Mouse (Mus musculus): ENCODE measurements at regions not wholly inside any gene's neighbourhood (a gene's known extent, or its start where the extent isn't known, plus 50 kb on each side); places are given as distances from the start of the nearest gene placed in this dataset.

GRCm38 (mm10) chr6:94830801-94831200, 130.8 kb upstream of the Lrig1 start:
- no peaks in the 10 kb centered on the region for H3K9me3 ChIP-seq (replicated peaks; ENCODE audit: control insufficient read depth, low read length, poor library complexity, severe bottlenecking)
- H3K4me2 ChIP-seq (ENCODE audit: low read length) = no peak overlapping the region
- 88% methylated on average over 8 of the region's 8 CpGs for WGBS
- H3K4me3 ChIP-seq (ENCODE audit: low read depth, low read length) = no peak overlapping the region
- no peaks in the 10 kb centered on the region for H3K4me1 ChIP-seq (ENCODE audit: control insufficient read depth, insufficient read depth, low read length)
- H3K36me3 ChIP-seq (ENCODE audit: control insufficient read depth, insufficient read depth, low read length) = no peaks in the 10 kb centered on the region
- H3K9ac ChIP-seq (ENCODE audit: low read depth, low read length) = no peak overlapping the region
- no peak overlapping the region for H3K27ac ChIP-seq (ENCODE audit: low read length)
- H3K27me3 ChIP-seq (ENCODE audit: control insufficient read depth, insufficient read depth, low read depth, low read length) = no peaks in the 10 kb centered on the region
- no peak for ATAC-seq

GRCm38 (mm10) chr6:94829246-94829645, 129.3 kb upstream of the Lrig1 start:
- no peak overlapping the region for H3K4me2 ChIP-seq (ENCODE audit: low read length)
- no peak overlapping the region for H3K27ac ChIP-seq (ENCODE audit: low read length)
- H3K36me3 ChIP-seq (ENCODE audit: control insufficient read depth, insufficient read depth, low read length) = no peaks in the 10 kb centered on the region
- no peaks in the 10 kb centered on the region for H3K27me3 ChIP-seq (ENCODE audit: control insufficient read depth, insufficient read depth, low read depth, low read length)
- ATAC-seq = no peak
- no peaks in the 10 kb centered on the region for H3K4me1 ChIP-seq (ENCODE audit: control insufficient read depth, insufficient read depth, low read length)
- no peak overlapping the region for H3K4me3 ChIP-seq (ENCODE audit: low read depth, low read length)
- no peaks in the 10 kb centered on the region for H3K9me3 ChIP-seq (replicated peaks; ENCODE audit: control insufficient read depth, low read length, poor library complexity, severe bottlenecking)
- H3K9ac ChIP-seq (ENCODE audit: low read depth, low read length) = no peak overlapping the region
- WGBS = 91% methylated on average over 5 of the region's 5 CpGs

GRCm38 (mm10) chr6:94826656-94827055, 126.7 kb upstream of the Lrig1 start:
- Histone ChIP-seq H3K9me3 (replicated peaks; ENCODE audit: control insufficient read depth, low read length, poor library complexity, severe bottlenecking) (no peaks in the 10 kb centered on the region), H3K27ac (ENCODE audit: low read length) (no peak overlapping the region), H3K4me3 (ENCODE audit: low read depth, low read length) (no peak overlapping the region), H3K9ac (ENCODE audit: low read depth, low read length) (no peak overlapping the region), H3K4me2 (ENCODE audit: low read length) (no peak overlapping the region), H3K4me1 (ENCODE audit: control insufficient read depth, insufficient read depth, low read length) (no peaks in the 10 kb centered on the region), H3K27me3 (ENCODE audit: control insufficient read depth, insufficient read depth, low read depth, low read length) (no peaks in the 10 kb centered on the region), H3K36me3 (ENCODE audit: control insufficient read depth, insufficient read depth, low read length) (no peaks in the 10 kb centered on the region)
- 77% methylated on average over 2 of the region's 2 CpGs for WGBS
- ATAC-seq = no peak

- Histone ChIP-seq H3K4me1 (ENCODE audit: control insufficient read depth, insufficient read depth, low read length) (no peaks in the 10 kb centered on the region), H3K27me3 (ENCODE audit: control insufficient read depth, insufficient read depth, low read depth, low read length) (no peaks in the 10 kb centered on the region), H3K4me3 (ENCODE audit: low read depth, low read length) (no peak overlapping the region), H3K9ac (ENCODE audit: low read depth, low read length) (no peak overlapping the region), H3K9me3 (replicated peaks; ENCODE audit: control insufficient read depth, low read length, poor library complexity, severe bottlenecking) (no peaks in the 10 kb centered on the region), H3K27ac (ENCODE audit: low read length) (no peak overlapping the region), H3K36me3 (ENCODE audit: control insufficient read depth, insufficient read depth, low read length) (no peaks in the 10 kb centered on the region), H3K4me2 (ENCODE audit: low read length) (no peak overlapping the region)
- ATAC-seq = no peak
- 68% methylated on average over 6 of the region's 6 CpGs for WGBS
These were observed 118.3 kb upstream of the Lrig1 start for GRCm38 (mm10) chr6:94818220-94818619.

- no peaks in the 10 kb centered on the region for H3K36me3 ChIP-seq (ENCODE audit: control insufficient read depth, insufficient read depth, low read length)
- peaks cover 3% of the 10 kb centered on the region; the same call in 1 of the 2 replicates for H3K4me1 ChIP-seq (ENCODE audit: control insufficient read depth, insufficient read depth, low read length)
- no peaks in the 10 kb centered on the region for H3K9me3 ChIP-seq (replicated peaks; ENCODE audit: control insufficient read depth, low read length, poor library complexity, severe bottlenecking)
- no peak overlapping the region for H3K9ac ChIP-seq (ENCODE audit: low read depth, low read length)
- no peak overlapping the region for H3K4me3 ChIP-seq (ENCODE audit: low read depth, low read length)
- WGBS = 72% methylated on average over 5 of the region's 5 CpGs
- no peak for ATAC-seq
- no peak overlapping the region for H3K4me2 ChIP-seq (ENCODE audit: low read length)
- no peak overlapping the region for H3K27ac ChIP-seq (ENCODE audit: low read length)
- H3K27me3 ChIP-seq (ENCODE audit: control insufficient read depth, insufficient read depth, low read depth, low read length) = no peaks in the 10 kb centered on the region
These were observed 116.2 kb upstream of the Lrig1 start for GRCm38 (mm10) chr6:94816161-94816560.

GRCm38 (mm10) chr6:94814711-94815110, 114.8 kb upstream of the Lrig1 start:
- no peak for ATAC-seq
- Histone ChIP-seq H3K27me3 (ENCODE audit: control insufficient read depth, insufficient read depth, low read depth, low read length) (no peaks in the 10 kb centered on the region), H3K27ac (ENCODE audit: low read length) (no peak overlapping the region), H3K4me1 (ENCODE audit: control insufficient read depth, insufficient read depth, low read length) (peaks cover 3% of the 10 kb centered on the region; the same call in 1 of the 2 replicates), H3K36me3 (ENCODE audit: control insufficient read depth, insufficient read depth, low read length) (no peaks in the 10 kb centered on the region), H3K4me3 (ENCODE audit: low read depth, low read length) (no peak overlapping the region), H3K9me3 (replicated peaks; ENCODE audit: control insufficient read depth, low read length, poor library complexity, severe bottlenecking) (no peaks in the 10 kb centered on the region), H3K4me2 (ENCODE audit: low read length) (no peak overlapping the region), H3K9ac (ENCODE audit: low read depth, low read length) (no peak overlapping the region)
- WGBS = 58% methylated on average over 3 of the region's 3 CpGs

GRCm38 (mm10) chr6:94813481-94814148, 113.7 kb upstream of the Lrig1 start:
- ATAC-seq = no peak
- Histone ChIP-seq H3K27me3 (ENCODE audit: control insufficient read depth, insufficient read depth, low read depth, low read length) (no peaks in the 10 kb centered on the region), H3K4me2 (ENCODE audit: low read length) (no peak overlapping the region), H3K4me3 (ENCODE audit: low read depth, low read length) (no peak overlapping the region), H3K36me3 (ENCODE audit: control insufficient read depth, insufficient read depth, low read length) (no peaks in the 10 kb centered on the region), H3K4me1 (ENCODE audit: control insufficient read depth, insufficient read depth, low read length) (peaks cover 3% of the 10 kb centered on the region; the same call in 1 of the 2 replicates), H3K9me3 (replicated peaks; ENCODE audit: control insufficient read depth, low read length, poor library complexity, severe bottlenecking) (no peaks in the 10 kb centered on the region), H3K9ac (ENCODE audit: low read depth, low read length) (no peak overlapping the region), H3K27ac (ENCODE audit: low read length) (no peak overlapping the region)
- 36% methylated on average over 7 of the region's 7 CpGs for WGBS

GRCm38 (mm10) chr6:94811846-94812245, 111.9 kb upstream of the Lrig1 start:
- no peak overlapping the region for H3K27ac ChIP-seq (ENCODE audit: low read length)
- no peaks in the 10 kb centered on the region for H3K36me3 ChIP-seq (ENCODE audit: control insufficient read depth, insufficient read depth, low read length)
- 0 out of 2 replicates have a peak, but pooled peaks have one; percentile 21 for ATAC-seq
- 11% methylated on average over 4 of the region's 4 CpGs for WGBS
- no peak overlapping the region for H3K9ac ChIP-seq (ENCODE audit: low read depth, low read length)
- no peaks in the 10 kb centered on the region for H3K9me3 ChIP-seq (replicated peaks; ENCODE audit: control insufficient read depth, low read length, poor library complexity, severe bottlenecking)
- H3K27me3 ChIP-seq (ENCODE audit: control insufficient read depth, insufficient read depth, low read depth, low read length) = no peaks in the 10 kb centered on the region
- peaks cover 3% of the 10 kb centered on the region; the same call in 1 of the 2 replicates for H3K4me1 ChIP-seq (ENCODE audit: control insufficient read depth, insufficient read depth, low read length)
- no peak overlapping the region for H3K4me2 ChIP-seq (ENCODE audit: low read length)
- H3K4me3 ChIP-seq (ENCODE audit: low read depth, low read length) = no peak overlapping the region

- no peaks in the 10 kb centered on the region for H3K27me3 ChIP-seq (ENCODE audit: control insufficient read depth, insufficient read depth, low read depth, low read length)
- no peak overlapping the region for H3K9ac ChIP-seq (ENCODE audit: low read depth, low read length)
- H3K4me1 ChIP-seq (ENCODE audit: control insufficient read depth, insufficient read depth, low read length) = peaks cover 3% of the 10 kb centered on the region; the same call in 1 of the 2 replicates
- 75% methylated on average over 6 of the region's 6 CpGs for WGBS
- H3K4me2 ChIP-seq (ENCODE audit: low read length) = no peak overlapping the region
- no peaks in the 10 kb centered on the region for H3K9me3 ChIP-seq (replicated peaks; ENCODE audit: control insufficient read depth, low read length, poor library complexity, severe bottlenecking)
- no peak overlapping the region for H3K27ac ChIP-seq (ENCODE audit: low read length)
- H3K36me3 ChIP-seq (ENCODE audit: control insufficient read depth, insufficient read depth, low read length) = no peaks in the 10 kb centered on the region
- ATAC-seq = no peak
- no peak overlapping the region for H3K4me3 ChIP-seq (ENCODE audit: low read depth, low read length)
These were observed 107.3 kb upstream of the Lrig1 start for GRCm38 (mm10) chr6:94807216-94807615.
